Mouse (Mus musculus) bone marrow, adult 2 months (tissue): ENCODE measurements around the gene Slc9a3r1.

Experiments used
- CTCF ChIP-seq: fragments of 200-500 bp; IDR thresholded peaks from 2 replicates; pipeline ENCODE4 v1.5.1; 2011; ENCODE audit warnings: low read length, control low read depth; ENCODE audit not compliant: control insufficient read depth, insufficient read depth
- POLR2A ChIP-seq: fragments of 200-500 bp; IDR thresholded peaks from 2 replicates; pipeline ENCODE4 v1.6.1; 2011; ENCODE audit warnings: low read depth, mild to moderate bottlenecking, control low read depth, low read length, borderline replicate concordance; ENCODE audit not compliant: control insufficient read depth

DNA sequence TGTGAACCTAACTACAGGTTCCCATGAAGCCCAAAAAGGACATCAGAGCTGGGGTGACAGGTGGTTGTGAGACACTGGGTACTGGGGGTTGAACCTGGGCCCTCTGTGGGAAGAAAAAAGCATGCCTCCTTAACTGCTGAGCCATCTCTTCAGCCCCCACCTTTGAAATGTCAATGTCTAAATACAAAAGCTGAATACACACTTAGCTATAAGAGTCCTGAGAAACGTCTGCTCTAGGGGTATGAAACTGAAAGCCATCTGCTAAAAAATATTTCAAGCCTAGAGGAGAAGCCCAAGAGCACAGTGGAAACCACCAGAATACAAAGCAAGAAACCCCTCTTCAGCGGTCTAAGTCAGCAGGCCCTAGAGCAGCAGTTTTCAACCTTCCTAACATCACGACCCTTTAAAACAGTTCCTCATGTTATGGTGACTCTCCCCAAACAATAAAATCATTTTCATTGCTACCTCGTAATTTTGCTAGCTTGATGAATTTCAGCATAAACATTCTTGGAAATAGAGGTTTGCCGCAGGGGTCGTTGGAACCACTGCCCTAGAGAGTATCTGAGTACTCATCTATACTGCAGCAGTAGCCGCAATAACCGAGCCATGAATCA lies 31.3 kb upstream of the Slc9a3r1 start:
- TF ChIP-seq CTCF, result no peak
- TF ChIP-seq POLR2A, result no peak
